Mouse (Mus musculus) testis, postnatal 10 days (tissue): ENCODE measurements at regions not wholly inside any gene's neighbourhood (a gene's known extent, or its start where the extent isn't known, plus 50 kb on each side); places are given as distances from the start of the nearest gene placed in this dataset.

Source experiments
- DNase-seq: peaks from one replicate; pipeline ENCODE4 v3.0.0; 2021; ENCODE audit warnings: low spot score

DNA sequence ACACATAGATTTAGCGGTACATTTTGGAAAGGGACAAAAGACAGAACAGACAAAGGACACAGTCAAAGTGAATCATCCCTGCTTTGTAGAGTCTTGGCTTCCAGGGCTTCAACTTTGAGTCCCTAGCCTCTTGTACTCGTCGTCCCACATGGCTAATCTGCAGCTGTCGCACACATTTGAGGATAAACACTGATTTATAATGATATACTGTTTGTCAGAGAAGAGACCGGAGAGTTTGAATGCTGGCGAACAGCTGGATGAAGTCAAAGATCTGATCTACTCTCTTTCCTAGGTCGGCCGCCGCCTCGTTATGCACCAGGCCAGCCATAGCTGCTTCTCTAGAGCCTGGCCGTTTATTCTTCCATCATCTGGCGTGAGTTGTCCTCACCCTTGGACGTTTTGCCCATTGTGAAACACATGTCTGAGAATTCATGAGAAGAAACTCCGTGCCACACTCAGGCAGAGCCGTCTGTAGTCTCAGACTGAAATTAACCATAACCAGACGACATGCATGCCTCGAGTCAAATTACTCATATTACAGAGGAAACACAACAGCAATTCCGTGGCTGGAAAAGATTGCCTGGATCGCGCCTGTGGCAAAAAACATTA, 448.4 kb upstream of the Rgma start:
- no peak for DNase-seq

DNA sequence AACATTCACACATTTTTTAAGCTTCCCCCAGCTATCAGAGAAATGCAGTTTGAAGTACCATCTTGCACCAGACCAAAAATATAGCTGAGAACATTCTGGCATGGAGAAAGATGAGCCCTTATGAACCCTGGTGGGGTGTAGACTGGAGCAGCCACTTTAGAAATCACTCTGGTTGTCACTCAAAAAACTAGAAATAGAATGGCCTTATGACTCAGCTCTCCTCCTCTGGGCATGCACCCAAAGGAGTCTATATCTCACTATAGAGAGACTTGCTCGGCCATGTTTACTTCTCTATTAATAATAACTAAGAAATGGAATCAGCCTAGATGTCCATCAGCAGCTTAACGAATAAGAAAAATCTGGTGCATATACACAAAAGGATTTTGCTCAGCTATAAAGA, 436.5 kb upstream of the Rgma start:
- no peak for DNase-seq

DNA sequence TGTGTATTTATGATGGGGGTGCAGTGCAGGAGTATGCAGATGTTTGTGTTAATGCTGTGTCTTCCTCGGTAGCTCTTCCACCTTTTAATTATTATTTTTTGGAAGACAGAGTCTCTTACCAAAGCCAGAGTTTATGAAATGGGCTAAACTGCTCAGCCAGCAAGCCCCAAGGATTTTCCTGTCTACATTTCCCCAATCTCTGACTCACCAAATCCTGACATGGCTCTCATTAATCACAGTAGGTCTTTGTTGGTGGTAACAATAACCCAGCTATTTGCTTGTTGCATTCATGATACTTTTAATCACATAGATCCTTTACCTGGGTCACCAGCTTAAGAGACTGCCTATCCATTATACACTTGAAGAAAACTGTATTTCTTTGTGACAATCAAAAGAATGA, 427.8 kb upstream of the Rgma start:
- no peak for DNase-seq

DNA sequence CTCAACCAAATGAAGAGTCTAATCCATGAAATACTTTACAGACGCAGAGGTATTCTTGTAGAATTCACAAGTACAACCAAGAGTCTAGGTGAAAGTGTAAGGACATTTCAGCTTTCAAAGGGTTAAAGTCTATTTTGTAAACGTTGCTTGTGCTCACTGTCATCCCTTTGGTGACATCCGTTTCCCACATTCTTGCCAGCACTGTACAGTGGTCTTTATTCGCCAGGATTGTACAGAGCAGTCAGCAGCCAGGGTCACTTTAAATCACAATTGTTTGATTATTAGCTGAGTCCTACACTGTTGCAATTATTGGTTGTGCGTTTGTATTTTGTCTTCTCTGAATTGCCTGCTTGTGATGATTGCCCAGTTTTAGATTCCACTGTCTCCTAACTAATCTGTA, 427.3 kb upstream of the Rgma start:
- DNase-seq: no peak

DNA sequence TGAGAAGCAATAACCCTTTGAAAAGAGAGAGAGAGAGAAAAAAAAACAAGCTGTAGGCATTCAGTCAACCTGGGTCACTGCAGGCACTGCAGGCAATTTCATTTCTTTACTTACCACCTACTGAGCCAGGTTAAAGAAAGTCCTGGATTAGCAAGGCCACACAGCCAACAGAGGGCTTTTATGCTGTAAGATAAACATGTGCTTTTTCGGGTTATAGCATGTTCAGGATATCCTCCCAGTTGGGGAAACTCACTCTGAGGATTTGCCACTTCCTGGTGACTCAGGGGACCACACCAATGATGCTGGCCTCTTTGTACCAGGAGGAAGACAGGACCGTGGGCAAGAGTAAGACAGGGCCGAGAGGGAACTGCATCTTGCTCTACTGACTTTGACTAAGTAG, 426.6 kb upstream of the Rgma start:
- no peak for DNase-seq

DNA sequence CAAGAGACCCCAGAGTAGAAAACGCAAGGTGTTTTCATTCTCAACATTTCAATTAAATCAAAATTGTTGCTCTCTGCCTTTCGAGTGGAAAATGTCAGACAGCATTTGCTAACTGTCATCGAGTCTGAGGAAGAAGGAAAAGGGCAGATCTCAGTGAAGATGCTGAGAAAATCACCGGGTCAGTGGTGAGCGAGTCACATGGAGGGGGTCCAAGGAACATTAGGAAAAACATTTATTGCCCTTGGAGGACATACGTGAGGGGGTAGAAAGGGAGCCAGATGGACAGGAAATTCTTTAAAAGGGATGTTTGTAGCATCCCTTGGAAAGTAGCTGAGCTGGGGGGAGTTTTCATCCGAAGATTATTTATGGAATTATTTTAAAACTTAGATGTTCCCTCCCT, 425.4 kb upstream of the Rgma start:
- no peak for DNase-seq

DNA sequence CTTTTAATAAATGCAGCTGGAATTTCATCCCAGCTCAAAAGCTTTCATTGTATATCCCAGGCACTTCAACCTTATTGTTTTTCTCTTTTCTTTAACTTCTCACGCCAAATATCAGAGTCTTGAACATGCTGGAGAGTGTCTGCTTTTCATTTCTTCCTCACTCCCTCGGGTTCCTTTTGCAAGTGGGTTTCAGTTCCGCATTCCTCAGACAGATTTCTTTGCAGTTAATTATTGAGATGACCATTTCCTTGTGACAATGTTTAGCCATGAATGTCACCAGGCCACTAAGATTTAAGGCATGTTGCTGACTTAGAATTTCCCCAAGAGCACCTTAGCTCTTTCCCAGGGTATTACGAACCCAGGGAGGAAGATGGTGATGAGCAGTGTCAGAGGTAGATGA, 417.6 kb upstream of the Rgma start:
- DNase-seq: no peak

DNA sequence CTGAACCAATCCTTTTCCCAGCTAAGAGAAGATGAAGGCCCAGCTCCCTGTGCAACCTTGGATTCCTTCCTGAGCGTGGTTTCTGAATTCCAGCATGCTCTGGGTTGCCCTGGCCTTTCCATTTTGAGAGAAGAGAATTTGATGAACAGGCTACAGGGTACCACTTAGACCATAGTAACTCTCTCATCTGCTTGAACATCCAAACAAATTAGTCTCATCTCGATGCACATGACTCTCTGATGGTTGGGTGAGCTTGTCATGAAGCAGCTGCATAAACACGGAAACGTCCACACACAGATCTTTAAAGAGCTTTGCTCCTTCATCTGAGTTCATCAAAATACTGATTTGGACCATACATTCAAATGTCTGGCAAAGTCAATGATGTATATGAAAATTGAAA, 414.0 kb upstream of the Rgma start:
- no peak for DNase-seq

DNA sequence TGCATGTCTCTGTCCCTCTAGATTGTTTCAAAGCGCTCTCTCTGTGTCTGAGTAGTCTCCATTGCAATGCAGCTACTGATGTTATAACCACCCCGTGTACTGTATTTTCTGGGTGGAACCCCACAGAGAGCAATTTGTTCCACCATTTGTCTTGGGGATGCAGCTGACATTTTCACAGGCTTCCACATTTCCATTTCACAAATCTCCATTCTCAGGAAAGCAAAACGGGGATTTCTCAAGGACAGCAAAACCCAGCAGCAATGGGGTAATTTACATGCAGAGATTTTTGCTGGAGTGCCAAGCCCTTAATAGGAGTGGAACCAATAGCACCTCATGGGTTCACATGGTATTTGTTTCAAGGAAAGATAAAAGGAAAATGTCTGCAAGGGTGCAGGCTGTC, 412.5 kb upstream of the Rgma start:
- no peak for DNase-seq

DNA sequence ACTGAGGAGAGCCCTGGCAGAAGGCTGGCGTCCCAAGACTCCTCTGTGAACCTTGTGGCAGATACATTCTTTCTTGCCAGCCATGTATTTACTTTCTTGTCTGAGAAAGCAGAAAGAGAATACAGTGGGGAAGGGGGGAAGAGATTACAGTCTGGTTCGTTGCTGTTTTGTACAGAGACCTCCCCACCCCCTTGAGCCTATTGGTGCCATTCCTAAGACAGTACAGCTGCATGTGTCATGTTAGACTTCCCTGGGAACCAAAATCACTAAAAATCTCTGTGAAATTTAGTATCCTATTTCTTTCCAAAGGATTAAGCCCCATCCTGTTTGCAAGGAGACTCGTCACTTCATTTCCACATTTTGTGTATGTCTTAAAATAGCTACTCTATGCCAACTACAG, 411.4 kb upstream of the Rgma start:
- DNase-seq: no peak

DNA sequence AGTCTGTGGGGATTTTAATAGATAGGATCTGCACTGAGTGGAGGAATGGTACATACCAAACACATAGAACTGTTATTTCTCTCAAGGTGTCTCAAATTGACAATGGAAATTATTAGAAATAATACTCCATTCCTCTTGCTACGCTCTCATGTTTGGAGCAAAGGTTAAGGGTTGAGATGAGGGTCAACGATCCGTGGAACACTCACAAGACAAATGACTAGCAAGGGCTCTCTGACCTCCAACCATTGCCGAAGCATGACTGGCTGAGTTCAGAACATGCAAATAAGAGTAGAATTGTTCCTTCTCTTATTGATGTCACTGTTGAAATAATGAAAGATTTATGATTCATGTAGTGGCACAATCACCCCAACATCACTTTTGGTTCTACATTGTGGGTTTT, 407.1 kb upstream of the Rgma start:
- DNase-seq: no peak

DNA sequence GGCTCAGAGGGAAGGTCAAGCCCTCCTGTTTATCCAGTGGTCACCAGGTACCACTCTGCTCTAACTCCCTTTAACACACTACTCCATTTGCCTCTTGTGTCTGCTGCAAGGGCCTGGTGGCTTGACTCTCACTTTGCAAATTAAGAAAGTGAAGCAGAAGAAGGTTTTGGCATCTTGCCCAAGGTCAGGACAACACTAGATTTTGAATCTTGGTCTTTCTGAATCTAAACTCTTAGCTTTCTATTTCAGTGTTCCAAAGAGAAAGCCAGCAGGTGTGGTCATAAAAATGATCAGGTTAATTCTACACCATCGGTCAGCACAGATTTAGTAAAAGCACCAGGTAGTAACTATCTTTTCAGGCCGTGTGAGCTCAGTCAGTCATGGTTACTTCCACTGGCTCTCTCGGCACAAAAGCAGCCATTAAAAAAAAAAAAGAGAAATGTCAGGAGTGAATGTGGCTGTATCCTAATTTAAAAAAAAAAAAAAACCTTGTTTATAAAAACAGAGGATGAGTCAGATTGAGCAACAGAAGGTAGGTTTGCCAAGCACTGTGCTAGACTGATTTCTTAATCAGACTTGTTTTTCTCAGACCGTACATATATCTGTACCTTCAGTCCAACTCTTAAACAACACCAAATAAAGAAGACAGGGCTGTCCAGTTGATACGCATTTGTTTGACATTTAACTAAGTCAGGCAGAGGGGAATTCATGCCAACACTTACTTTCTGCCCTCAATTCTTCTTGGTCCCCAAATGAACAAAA, 403.6 kb upstream of the Rgma start:
- DNase-seq: no peak

DNA sequence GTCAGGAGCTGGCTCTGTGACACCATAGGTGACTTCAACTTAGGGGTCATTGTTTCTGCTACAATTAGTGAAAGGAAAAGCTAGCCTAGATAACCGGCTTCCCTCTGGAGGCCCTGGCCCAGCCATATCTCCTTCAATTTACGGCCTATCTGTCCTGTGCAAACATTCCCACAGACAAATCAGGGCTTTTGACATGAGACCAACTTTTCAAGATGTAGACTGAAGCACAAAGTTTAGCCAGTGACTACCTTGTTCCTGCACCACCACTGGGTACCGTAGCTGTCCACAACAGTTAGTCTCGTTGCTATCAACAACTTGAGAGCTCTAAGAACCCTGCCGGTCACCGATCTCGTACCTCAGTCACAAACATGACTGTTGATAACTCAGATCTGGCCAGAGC, 402.9 kb upstream of the Rgma start:
- DNase-seq: no peak

DNA sequence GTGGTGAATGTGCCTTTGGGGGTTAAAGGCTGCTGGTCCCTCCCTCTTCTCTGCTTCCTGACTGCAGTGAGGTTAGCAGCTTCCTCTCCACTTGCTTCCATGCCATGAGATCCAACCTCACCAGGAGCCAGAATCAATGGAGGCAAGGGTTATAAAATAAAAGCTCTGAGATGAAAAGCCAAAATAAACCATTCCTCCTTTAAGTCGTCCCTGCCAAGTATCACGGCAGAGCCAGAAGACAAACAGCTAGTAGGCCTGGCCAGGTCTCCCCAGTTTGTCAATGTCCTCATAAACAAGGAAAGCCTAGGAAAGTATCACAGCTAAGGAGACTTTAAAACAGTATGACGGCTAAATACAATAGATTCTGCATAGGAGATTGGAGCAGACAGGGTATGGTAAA, 401.5 kb upstream of the Rgma start:
- no peak for DNase-seq

DNA sequence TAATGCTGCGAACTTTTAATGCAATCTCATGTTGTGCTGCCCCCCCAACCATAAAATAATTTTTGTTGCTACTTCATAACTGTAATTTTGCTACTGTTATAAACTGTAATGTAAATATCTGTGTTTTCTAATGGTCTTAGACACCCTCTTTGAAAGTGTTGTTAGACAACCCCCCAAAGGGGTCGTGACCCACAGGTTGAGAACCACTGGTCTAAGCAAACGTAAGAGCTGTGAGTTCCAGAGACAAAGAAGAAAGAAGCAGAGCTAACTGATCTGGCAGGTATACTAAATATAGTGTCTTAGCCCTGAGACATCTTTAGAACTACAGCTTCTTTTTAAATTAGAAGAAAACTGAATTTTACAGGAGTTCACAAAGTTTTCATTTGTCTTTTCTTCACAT, 400.9 kb upstream of the Rgma start:
- no peak for DNase-seq

DNA sequence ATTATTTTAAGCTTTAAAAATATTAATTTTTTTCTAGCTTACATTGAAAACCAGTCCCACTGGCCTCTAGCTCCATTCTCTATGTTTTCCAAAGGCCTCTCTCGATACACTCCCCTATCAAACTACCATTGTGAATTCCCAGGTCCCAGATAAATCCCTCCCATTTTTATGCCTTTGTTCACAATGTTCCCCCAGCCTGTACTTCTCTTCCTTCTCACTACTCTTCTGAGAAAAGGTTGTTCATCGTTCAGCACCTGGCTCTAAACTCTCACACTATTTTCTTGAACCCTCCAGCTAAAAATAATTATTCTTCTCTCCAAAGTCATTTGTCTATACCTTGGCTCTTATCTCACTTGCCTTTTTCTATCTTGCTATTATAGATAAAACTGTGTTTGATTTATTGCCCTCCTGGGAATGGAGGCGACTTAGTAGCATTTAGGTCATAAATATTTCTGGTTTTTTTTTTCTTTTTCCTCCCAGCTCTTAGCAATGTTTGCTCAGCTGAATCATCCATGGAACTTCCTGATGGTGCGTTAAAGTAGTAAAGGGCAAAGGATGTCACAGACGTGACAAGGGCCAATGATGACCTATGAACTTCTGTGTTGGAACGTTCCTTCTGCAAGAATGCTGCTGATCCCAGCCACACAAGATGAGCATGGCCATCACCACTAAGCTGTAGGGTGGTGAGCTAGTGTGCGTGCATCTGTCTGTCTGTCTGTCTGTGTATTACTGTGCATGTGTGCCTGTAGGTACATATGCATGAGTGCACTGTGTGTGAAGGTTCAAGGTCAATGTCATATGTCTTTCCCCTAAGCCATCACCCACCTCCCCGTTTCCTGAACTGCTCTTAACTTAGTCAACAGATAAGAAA, 384.5 kb upstream of the Rgma start:
- no peak for DNase-seq

DNA sequence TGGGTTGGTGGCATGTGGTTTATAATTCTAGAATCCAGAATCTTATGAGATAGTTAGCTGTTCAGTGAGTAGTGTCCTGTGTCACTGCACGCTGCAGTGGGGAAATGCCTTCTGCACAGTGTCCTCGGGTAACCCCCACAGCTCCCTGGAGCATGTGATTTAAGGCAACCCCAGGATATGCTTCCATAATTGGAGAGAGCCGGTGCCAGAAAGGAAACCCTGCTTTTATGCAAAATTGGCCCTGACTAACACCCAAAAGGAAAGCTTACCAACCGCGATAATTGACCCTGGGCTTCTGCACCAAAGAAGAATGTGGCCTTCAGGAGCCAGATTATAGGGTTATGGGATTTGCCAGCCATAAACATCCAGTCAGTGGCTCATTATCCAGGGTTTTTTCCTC, 376.9 kb upstream of the Rgma start:
- DNase-seq: no peak

DNA sequence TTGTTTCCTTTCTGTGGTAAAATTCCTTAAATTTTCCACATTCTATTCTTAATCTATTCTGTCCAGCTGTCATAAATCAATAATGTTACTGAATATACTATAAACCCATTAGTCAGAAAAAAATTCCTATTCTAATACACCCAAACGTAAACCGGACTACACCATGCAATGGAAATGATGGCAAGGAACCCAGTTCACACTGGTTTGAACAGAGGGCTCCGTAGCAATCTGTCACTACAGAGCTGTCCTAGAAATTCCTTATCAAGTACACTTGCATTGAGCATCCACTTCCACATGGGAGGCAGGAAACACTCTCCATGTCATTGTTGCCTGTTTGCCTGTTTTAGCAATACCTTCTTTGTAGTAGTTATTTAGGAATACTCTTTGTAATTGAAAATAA, 356.2 kb upstream of the Rgma start:
- DNase-seq: no peak

DNA sequence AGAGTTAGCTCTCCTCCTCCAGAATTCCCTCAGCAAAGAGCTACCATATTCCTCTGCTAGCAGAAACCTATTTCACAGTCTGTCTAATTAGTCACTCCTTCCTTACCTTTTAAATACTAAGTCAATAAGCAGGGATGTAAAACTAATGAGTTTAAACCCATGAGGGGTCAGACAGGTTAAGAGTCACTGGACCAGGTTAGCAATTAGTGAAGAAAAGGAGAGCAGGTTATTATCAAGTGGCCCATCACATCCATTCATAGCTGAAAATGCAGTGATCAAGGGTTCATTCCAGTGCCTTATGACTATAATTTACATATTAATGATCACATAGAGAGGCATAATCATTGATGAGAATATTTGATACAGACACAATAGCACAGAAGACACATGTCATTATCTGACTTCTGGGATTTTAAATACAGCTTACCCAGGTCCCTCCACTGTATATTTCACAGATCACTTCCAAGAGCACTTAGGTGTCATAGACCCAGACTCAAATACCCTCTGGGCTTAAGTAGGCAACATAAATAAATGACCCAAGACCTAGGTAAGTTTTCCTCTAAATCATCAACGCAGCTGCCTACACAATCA, 355.4 kb upstream of the Rgma start:
- DNase-seq: no peak

DNA sequence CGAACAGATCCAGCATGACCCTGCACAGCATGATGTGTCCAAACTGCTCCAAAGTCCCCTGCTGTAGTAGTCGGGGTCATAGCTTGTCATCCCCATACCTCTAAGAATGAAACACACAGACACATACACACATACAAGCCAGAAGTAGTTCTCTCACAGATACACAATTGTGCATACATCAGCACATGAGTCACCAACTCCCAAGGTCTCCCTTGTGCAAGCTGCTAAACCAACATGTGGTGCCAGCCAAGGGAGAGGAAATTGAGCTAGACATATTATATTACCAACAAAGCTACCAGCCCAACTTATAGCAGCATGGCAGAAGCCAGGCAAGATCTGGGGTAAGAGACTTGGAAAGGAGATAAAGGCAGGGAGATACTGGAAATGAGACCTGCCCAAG, 353.5 kb upstream of the Rgma start:
- DNase-seq: no peak

DNA sequence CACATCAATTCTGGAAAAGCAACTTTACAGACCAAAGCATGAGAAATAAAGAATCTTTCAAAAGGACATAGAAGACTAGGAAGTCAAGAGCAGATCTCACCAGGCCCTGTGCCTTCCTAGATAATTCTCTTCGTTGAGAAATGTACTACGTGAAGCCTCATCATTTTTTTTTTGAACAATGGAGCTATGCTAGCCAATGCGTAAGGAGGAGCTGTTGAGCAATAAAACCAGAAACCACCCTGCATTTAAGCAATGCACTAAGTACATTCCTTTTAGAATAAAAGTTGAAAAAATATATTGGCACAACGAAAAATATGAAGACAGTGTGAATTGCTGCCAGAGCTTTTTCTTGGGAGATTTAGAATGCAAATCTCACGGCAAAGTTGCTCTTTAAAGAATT, 349.7 kb upstream of the Rgma start:
- no peak for DNase-seq

DNA sequence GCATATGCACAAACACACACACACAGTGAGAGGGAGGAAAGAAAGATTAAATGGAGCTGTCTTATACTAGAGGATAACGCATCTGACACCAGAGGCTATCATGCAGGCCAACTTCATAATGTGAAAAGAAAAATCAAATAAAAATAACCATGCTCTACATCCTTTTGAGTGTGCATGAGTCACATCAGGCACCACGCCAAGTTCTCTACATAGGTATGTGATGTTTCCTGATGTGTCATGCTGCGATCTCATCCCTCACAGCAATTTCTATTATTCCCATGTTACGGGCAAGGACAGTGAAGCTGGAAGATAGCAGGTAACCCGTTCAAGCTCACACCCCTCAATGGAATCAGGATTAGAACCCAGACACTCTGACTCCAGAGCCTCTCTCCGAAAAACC, 346.4 kb upstream of the Rgma start:
- DNase-seq: no peak

DNA sequence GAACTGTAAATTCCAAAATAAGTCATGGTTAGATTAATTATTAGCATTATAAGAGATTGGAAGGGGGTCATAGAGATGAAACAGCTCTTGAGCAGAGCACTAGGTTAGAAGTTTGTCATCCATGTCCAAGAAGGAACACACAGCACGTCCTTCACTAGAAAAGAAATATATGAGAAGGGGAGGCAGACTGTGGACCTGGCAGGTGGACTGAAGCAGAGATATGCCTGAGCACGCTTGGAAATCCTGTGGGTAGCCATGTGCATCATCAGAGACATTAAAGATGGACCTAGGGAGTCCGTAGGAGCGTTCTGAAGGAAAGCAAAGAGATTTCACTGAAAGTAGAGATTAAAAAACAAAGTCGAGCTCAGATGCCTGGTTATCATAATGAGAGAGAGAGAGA, 343.9 kb upstream of the Rgma start:
- DNase-seq: no peak
